Mouse (Mus musculus) CD4-positive helper T cell, adult 2 months (primary cell): ENCODE measurements at regions not wholly inside any gene's neighbourhood (a gene's known extent, or its start where the extent isn't known, plus 50 kb on each side); places are given as distances from the start of the nearest gene placed in this dataset.

Experiments
- DNase-seq: peaks from one replicate; pipeline ENCODE4 v3.0.0-alpha.2; 2012; ENCODE audit warnings: low read depth, missing footprints, low spot score

DNA sequence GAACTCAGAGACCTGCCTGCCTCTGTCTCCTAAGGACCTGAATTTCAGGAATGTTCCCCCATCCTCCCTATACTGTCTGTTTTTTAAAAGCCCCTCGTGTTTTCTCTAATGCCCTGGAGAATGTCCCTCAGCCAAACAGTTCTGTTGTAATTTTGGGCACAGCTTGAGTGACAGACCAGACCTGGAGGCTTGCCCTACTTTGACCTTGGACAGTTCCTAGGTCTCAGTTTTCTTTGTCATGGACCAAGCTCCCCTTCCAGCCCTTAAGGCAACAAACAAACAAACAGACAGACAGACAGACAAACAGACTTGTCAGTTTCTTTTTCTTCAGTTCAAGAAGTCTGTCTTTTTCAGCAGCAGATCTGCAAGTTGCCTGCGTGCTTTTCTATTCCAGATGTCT, 114.4 kb downstream of the Sox2 start:
- no peak for DNase-seq

DNA sequence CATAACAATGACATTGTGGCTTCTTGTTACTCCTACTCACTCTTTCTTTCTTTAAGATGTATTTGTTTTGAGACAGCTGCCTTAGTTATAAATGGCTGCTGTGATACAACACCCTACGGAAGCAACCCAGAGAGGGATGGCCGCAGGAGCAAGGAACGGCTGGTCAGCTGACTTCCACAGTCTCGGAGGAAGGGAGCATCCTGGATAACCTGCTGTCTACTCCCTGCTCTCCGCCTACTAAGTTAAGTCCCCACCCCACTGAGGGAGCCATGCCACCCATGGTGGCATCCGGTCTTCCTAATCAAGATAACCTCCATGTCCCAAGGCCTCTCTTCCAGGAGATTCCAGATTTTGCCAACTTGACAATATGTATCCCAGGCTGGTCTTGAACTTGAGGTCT, 114.9 kb downstream of the Sox2 start:
- DNase-seq, result no peak

DNA sequence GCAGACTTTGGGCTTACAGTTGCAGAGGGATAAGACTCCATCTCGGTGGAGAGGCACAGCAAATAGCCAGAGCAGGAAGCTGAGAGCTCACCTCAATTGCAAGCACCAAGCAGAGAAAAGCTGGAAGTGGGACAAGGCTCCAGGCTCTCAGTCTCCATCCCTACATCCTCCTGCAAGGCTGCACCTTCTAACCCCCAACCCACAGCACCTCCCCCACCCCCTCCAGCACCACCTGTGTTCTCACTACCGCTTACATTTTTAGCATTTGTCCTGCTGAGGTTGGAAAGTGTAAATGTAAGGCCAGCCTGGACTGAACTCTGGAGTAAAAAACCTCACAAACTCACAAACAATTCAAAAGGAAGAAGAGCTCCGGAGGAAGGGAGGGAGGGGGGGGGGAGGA, 119.6 kb downstream of the Sox2 start:
- no peak for DNase-seq

DNA sequence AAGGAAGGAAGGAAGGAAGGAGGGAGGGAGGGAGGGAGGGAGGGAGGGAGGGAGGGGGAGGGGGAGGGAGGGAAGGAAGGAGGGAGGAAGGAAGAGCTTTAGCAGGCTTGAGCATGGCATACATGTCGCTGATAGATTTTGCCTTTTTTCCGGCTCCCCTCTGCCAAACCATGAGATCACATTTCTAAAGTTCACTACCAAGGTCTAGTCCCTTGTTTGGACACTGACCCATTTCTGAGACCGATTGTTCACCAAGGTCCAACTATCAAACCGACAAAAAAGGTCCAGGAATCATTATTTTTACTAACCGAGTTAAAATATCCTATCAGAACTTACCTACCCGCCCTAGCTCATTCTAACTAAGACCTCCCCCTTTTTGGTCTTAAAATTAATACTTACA, 120.1 kb downstream of the Sox2 start:
- no peak for DNase-seq

DNA sequence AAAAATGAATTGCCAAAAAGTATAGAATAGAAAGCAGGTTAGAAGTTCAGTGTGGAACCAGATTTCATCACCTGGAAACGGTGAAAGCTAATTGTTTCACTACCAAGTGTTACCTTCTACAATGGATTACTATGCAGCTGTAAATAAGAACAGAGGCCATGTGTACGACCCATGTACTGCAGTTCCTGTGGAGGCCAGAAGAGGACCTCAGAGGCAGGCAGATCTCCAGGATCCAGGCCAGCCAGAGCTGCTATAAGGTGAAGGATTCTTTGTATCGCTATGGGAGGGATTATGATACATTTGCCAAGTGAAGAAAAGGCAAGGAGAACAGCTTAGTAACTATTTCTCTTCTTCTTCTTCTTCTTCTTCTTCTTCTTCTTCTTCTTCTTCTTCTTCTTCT, 121.8 kb downstream of the Sox2 start:
- no peak for DNase-seq

DNA sequence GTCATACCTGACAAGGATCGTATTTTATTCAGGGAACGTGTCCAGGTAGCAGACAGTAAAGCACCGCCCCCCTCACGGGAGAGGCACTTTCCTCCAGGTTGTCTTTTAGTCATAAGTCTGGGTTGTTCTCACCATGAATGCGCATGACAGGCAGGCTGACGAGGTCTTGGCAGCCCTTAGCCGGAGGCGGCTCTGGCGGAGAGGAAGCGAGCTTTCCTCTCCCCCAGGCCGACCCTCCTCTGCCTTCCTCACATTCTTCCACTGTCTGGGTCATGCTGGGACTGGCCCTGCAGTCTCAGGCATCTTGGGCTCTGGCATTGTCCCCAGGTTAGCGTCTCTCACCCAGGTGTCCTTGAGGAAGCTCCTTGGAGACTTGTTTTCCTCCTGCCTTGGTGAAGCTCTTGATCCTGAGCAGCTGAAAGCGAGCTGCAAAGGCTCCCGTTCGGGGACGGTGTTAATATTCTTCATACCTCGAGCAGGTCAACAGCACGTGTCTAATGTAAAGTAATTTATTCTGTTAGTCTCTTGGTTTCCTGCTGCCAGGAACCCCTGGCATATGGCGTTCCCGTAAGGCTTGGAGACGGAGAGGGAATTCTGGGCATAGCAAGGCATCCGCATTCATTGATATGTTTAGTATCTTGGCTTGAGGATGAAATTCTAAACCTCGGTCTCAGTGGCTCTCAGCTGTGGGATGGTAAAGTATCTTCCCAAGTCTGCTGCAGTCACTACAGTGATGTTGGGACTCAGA, 123.6 kb downstream of the Sox2 start:
- no peak for DNase-seq

DNA sequence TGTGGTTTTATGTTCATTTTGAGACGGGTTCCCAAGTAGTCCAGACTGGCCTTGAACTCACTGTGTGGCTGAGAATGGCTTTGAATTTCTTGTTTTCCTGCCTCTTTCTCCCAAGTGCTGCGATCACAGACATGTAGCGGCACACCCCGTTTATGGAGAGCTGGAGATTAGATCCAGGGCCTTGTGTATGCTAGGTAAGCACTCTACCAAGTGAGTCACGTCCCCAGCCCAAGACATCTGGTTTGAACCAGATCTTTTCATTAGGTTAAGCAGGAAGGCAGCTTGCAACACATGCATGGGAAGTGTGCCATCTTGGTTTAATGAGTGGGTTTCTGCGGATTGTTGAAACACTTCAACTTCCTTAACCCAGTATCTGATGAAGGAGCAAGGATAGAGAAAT, 131.6 kb downstream of the Sox2 start:
- no peak for DNase-seq

DNA sequence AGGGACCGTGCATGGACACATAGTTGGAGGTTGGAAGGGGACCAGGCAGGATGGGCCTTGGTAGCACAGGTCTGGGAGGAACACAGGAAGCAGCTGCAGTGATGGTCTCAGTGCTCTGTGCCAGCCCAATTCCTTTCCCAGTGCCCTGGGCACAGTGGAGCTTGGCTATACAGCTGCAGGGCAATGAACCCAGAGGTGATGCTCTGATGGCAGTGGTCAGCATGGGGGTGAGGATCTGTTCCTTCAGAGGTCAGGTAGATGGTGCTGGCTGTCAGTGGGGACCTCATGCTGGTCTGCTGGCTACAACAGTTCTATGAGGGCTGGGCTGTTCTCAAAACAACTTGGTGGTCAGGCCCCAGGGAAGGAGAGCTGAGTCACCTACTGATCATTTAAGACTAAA, 133.2 kb downstream of the Sox2 start:
- no peak for DNase-seq

DNA sequence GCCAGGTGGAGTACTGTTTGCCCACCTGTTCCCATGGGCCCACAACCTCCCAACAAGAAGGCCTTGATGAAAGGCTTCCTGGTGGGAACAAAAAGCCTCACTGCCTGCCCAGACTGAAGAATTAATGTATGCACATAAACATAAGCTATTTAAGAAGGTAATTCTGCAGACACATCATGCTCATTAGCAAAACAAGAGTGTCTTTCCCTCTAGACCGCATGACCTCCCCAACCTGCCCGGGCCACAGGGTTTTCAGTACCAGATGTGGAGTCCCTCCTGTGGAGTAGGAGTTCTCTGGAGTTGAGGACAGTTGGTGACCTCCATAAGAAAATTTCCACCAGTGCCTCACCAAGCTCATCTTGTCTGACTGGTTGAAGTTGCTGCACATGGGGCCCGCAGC, 137.0 kb downstream of the Sox2 start:
- peak; percentile 2 for DNase-seq

DNA sequence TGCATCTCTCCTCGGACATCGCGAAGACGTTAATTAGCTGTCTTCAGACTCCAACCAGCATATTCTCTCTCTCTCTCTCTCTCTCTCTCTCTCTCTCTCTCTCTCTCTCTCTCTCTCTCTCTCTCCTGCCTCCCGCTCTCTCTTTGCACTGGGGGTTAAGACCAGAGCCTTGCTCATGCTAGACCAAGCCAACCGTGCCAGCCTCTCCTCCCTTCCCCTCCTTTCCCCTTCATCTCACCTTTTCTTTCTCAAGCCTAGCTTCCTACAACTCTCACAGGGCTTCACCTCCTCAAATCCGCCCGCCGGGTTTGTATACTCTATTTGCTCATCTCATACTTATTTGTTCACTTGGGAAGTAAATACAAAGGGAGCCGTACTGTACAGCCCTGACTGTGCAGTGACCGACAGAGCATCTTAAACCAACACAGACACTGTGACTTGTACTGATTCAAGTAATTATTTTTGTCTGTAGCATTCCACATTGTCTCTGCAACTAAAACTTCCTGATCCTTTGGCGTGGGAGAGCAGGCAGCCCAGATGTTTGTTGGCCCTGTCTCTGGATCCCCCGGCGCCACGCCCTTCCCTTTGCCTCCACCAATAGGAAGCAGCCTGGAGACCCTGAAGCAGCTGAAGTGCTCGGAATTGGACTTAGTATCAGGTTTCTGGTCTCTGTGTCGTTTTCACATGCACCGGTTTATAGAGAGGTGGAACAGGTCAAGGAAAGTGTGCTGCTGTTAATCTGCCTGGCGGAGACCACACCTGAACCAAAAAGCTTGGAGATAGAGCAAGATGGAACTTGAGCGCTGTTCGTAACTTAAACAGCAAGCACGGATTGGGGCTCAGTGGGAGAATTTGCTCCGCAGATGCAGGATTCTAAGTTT, 145.1 kb downstream of the Sox2 start:
- no peak for DNase-seq

DNA sequence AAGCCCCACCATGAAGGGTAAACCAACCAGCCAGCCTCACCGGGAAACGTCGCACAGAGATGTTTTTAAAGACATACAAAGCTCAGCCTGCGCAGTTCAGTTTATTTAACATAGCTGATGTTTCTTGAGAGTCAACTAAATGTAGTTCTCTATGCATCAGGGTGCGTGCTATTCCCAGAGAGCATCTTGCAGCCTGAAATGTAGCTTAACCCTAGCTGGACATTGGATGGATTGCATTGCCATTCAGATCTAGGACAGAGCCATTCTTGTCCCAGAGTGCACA, 145.7 kb downstream of the Sox2 start:
- DNase-seq, result no peak

DNA sequence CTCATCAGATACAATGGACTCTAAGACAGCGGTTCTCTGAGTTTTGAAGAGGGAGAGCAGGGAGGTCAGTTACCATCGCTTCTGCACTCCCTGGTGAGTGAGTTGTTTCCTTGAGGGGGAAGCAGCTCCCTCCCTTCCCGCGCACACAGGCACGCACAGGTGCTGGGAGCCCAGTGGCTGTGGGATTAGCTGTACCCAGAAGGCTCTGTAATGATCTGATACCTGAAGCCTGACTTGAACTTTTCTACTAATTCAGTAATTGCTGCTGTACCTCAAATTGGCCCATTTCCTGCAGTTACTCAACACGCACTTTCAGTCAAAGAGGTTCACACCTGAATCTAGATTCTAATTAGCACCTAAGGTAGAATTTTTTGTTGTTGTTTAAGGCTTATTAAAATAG, 158.6 kb downstream of the Sox2 start:
- DNase-seq, result no peak

DNA sequence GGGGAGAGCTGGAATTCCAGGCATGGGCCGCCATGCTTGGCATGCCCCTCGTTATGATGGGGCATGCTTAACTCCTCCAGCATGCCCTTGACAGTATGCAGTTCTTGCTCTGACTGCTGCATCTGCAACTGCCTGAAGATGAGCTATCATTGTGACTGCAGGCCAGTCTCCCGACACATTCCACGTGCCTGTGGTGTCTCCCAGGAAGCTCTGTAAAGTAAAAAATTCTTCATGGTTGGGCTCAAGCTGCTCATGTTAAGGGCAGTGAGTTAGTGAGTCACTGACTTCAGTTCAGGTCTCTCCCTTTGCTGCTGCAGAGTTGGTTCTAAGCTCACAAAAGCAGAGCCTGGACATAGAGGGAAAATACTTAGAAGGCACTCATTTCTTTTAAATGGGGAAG, 161.5 kb downstream of the Sox2 start:
- no peak for DNase-seq

DNA sequence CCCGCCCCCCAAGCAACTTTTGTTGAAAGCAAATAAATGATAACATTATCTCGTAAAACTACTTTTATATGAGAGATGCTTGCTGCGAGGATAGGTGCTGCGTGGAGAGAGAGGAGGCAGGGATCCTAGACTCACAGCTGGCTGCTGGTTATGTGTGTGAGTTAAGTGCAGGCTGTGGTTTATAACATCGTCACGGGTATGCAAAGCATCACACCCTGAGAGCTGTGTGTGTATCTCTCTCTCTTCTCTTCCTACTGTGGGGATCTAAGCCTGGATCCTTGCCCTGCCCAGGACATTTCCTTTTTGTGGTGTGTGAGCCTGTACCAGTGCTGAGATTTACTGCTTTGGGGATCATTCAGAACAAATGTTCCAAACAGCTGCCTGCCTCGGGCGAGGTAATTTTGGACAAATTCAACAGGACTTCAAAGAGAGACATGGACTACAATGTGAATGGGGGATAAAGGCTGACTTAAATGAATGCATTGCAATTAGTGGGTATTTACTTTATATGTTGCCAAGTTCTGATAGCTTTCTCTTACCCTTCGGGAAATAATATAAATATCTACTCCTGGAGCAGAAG, 162.9 kb downstream of the Sox2 start:
- no peak for DNase-seq

DNA sequence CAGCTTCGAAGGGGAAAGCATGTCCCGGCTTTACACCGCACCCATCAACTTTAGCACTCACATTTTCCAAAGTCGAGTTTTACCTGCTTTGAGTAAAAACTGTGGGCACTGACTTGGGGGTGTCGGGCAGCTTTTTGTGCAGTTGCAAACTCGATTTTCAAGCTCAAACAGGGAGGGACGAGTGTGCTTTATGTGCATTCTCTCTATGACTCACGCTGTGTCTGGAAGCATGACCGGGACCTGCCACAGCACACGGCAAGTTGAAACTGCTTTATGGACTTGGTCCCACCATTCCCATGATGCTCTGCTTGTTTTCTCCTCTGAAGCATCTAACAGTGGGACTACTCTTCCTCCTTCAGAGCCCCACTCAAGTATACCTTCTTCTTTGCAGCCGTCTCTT, 174.8 kb downstream of the Sox2 start:
- no peak for DNase-seq

DNA sequence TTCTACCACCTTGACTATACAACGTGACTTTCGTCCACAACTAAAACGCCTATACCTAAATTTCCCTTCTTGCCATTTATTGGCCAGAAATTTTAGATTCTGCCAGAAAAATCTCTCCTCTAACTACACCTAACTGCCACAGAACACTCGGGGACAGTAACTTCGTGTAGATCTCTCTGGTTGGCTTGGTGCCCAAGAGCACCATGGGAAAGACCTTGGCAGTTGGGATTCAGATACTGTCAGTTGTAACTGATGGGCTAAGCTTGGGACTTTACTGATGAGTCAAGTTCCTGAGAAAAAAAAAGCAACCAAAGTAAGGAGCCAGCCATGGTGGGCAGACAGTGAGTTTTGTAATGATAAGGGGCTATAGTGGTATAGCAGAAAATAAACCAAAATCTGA, 176.2 kb downstream of the Sox2 start:
- no peak for DNase-seq

DNA sequence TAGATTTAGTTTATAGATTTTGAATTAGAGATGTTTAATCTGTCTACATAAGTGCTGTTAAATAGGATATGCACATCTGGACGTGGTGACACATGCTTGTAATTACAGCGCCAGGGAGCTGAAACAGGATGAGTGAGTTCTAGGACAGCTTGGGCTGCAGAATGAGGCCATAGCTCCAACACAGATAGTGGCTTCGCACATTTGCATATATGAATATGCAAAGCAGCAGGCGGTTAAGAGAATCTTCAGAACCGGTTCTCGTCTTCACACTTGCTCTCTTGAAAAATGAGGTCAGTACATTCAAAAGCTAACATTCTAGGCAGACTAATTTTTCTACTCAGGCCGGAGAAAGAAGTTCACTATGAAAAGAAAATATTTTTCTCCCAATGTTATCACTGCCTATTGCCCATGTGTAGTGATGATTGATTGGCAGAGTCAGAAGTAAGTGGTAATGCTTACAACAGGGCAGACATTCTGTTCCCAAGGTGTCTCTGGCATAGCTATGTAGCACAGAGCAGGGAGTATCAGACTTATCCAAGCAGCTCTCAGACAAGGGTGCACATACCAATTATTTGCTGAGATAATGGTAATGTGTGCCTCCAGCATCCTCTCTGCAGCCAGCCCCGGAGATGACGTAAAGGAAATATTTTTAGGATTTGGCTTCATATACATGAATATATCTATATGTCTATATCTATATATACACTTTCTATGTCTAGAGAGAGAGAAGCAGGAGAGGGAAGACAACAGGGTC, 178.4 kb downstream of the Sox2 start:
- no peak for DNase-seq

DNA sequence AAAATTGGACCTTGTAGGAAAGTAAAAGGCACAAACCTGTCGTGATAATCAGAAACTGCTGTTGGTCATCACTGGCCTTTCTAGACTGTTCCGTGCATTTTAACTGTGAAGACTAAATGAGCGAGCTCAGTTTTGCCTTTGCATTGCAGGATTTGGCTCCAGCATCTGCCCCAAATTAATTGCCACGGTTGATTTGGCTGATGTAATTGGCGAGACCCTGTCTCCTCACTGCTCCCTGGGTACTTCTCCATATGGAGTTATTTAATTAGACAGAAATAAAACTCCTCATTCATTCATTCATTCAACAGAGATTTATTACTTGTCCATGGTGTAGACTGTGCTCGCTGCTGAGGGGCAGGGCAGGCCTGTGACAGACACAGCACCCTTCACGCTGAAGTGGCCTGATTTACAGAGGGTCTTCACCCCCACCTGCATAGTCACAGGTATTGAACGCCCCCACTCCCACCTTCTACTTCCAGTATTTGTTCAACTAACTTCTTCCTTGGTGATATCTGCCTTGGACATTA, 186.6 kb downstream of the Sox2 start:
- no peak for DNase-seq

DNA sequence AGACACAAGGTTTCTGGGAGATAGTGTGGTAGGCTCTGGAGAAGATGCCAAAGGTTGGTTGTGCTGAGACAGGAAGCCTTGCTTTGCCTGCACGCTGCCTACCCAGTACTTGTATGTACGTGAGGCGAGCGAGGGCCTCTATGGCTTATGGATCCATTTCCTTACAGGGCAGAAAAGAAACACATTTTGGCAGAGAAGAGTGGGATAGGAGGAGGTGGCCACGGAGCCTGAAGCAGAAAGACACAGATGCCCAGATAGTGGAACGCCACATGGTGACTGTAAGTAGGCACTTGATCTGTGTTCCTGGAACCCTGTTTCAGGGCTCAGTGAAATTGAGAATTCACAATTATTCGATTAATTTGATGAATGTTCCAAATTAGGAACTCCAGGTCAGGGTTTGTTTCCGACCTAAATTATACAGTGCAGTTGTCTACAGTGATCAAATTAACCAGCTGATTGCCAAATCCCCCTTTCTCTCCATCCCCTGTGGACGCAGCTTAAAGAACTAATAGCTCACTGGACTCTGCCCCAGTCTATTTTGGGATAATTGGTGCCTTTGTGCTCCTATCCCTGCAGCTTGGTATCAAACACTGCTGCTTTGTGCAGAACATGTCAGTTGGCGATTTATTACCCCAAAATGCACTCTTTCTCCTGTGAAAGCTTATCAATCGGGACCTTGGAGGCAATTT, 187.6 kb downstream of the Sox2 start:
- no peak for DNase-seq

DNA sequence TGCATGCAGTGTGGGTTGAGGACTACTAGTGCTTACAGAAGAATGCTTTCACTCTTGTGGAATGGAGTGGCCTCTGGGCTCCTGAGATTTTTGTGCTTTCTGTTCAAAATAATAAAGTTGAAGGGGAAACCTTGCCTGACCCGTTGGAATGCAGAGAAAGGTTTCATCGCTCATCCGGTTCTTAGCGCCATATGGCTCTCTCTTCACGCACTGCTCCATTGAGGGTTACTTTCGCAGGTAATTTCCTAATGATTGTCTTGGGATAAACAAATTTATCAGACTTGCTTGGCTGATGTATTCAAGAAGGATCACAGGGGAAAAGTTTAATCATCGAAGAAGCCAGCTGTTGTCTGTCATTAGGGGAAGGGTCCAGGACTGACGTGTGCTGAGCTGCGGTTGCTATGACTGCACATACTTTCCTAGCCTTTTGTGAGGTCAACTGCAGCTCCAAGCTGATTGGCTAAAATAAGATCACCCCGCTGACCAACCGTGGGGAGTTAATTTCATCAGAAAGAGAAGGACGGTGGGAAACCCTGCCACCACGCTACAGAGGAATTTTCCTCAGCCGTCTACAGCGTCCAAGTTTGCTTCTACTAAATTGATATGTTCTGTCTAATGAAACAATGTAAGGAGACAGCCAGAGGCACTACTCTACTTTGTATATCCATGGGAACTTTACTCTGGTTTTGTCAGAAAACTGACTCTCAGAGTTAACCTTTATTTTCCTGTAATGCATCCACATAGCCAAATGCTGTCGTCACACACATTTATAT, 210.9 kb downstream of the Sox2 start:
- no peak for DNase-seq
